Mouse (Mus musculus): ENCODE results near the gene Prdx5. TPM values are rescaled to one million over a fixed set of nuclear protein-coding genes. Genes with fewer than 3 reads are reported as not detected.

Gene Prdx5
- polyA plus RNA-seq, 1 experiment, result 2,285 TPM

GRCm38 (mm10) chr19:6931002-6931401 is 21.1 kb upstream of the Prdx5 start:
- Histone ChIP-seq H3K36me3 (ENCODE audit: control insufficient read depth, insufficient read depth, low read length) (no peaks in the 10 kb centered on the region), H3K27me3 (replicated peaks; ENCODE audit: control insufficient read depth, insufficient read depth, low read length) (no peaks in the 10 kb centered on the region), H3K4me3 (ENCODE audit: insufficient read depth, low read depth, low read length) (no peak overlapping the region), H3K27ac (ENCODE audit: insufficient read depth, low read depth, low read length) (no peak overlapping the region), H3K4me1 (ENCODE audit: control insufficient read depth, insufficient read depth, low read length) (peaks cover 5% of the 10 kb centered on the region; the same call in 1 of the 2 replicates)
- TF ChIP-seq CTCF (conservative IDR thresholded peaks at IDR 0.05; ENCODE audit: insufficient read depth, insufficient read length, low read depth, low read length) (no peak), POLR2A (IDR thresholded peaks at IDR 0.05; ENCODE audit: low read depth, low read length) (no peak)
- no peak for DNase-seq
- WGBS, result 14% methylated on average over 2 of the region's 2 CpGs

DNA sequence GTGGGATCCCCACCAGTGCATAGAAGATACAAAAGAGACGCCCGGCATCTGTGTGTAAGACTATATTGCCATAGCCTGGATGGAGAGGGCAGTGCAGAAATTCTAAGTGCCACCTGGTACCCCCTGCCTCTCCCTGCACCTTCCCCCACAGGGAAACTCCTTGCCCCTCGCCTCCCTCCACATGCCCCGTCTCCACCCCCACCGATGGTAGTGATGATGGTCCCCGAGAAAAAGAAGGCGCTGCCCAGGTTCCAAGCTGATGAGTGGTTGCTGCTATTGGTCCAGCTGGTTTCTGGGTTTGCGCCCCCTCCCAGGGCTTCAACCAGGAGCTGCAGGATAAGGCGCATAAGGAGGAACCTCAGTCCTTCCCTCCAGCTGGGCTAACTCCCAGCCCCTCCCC is 18.2 kb upstream of the Prdx5 start:
- TF ChIP-seq CTCF (conservative IDR thresholded peaks at IDR 0.05; ENCODE audit: insufficient read depth, insufficient read length, low read depth, low read length), result no peak
- TF ChIP-seq POLR2A (IDR thresholded peaks at IDR 0.05; ENCODE audit: low read depth, low read length), result no peak
- peaks cover 12% of the 10 kb centered on the region; the same call in 1 of the 2 replicates for H3K4me1 ChIP-seq (ENCODE audit: control insufficient read depth, insufficient read depth, low read length)
- WGBS, result 62% methylated on average over 9 of the region's 9 CpGs
- H3K27ac ChIP-seq (ENCODE audit: insufficient read depth, low read depth, low read length), result no peak overlapping the region
- H3K4me3 ChIP-seq (ENCODE audit: insufficient read depth, low read depth, low read length), result no peak overlapping the region
- no peaks in the 10 kb centered on the region for H3K36me3 ChIP-seq (ENCODE audit: control insufficient read depth, insufficient read depth, low read length)
- no peaks in the 10 kb centered on the region for H3K27me3 ChIP-seq (replicated peaks; ENCODE audit: control insufficient read depth, insufficient read depth, low read length)
- no peak for DNase-seq

GRCm38 (mm10) chr19:6926559-6927255 is 16.8 kb upstream of the Prdx5 start:
- WGBS, result 24% methylated on average over 26 of the region's 26 CpGs
- no peaks in the 10 kb centered on the region for H3K36me3 ChIP-seq (ENCODE audit: control insufficient read depth, insufficient read depth, low read length)
- H3K27me3 ChIP-seq (replicated peaks; ENCODE audit: control insufficient read depth, insufficient read depth, low read length), result no peaks in the 10 kb centered on the region
- no peak overlapping the region for H3K27ac ChIP-seq (ENCODE audit: insufficient read depth, low read depth, low read length)
- H3K4me1 ChIP-seq (ENCODE audit: control insufficient read depth, insufficient read depth, low read length), result peaks cover 17% of the 10 kb centered on the region; the same call in 1 of the 2 replicates
- H3K4me3 ChIP-seq (ENCODE audit: insufficient read depth, low read depth, low read length), result no peak overlapping the region
- no peak for TF ChIP-seq POLR2A (IDR thresholded peaks at IDR 0.05; ENCODE audit: low read depth, low read length)
- TF ChIP-seq CTCF (conservative IDR thresholded peaks at IDR 0.05; ENCODE audit: insufficient read depth, insufficient read length, low read depth, low read length), result no peak
- DNase-seq, result peak; percentile 76

GRCm38 (mm10) chr19:6925611-6926329 is 15.9 kb upstream of the Prdx5 start:
- no peak for DNase-seq
- WGBS, result 45% methylated on average over 40 of the region's 40 CpGs
- no peaks in the 10 kb centered on the region for H3K36me3 ChIP-seq (ENCODE audit: control insufficient read depth, insufficient read depth, low read length)
- H3K27me3 ChIP-seq (replicated peaks; ENCODE audit: control insufficient read depth, insufficient read depth, low read length), result no peaks in the 10 kb centered on the region
- no peak overlapping the region for H3K4me3 ChIP-seq (ENCODE audit: insufficient read depth, low read depth, low read length)
- peaks cover 17% of the 10 kb centered on the region; the same call in 1 of the 2 replicates for H3K4me1 ChIP-seq (ENCODE audit: control insufficient read depth, insufficient read depth, low read length)
- no peak overlapping the region for H3K27ac ChIP-seq (ENCODE audit: insufficient read depth, low read depth, low read length)
- TF ChIP-seq POLR2A (IDR thresholded peaks at IDR 0.05; ENCODE audit: low read depth, low read length) (no peak), CTCF (conservative IDR thresholded peaks at IDR 0.05; ENCODE audit: insufficient read depth, insufficient read length, low read depth, low read length) (no peak)

- TF ChIP-seq CTCF (conservative IDR thresholded peaks at IDR 0.05; ENCODE audit: insufficient read depth, insufficient read length, low read depth, low read length) (no peak), POLR2A (IDR thresholded peaks at IDR 0.05; ENCODE audit: low read depth, low read length) (no peak)
- Histone ChIP-seq H3K27ac (ENCODE audit: insufficient read depth, low read depth, low read length) (no peak within 1 kb of the TSS), H3K4me3 (ENCODE audit: insufficient read depth, low read depth, low read length) (peak within 1 kb of the TSS; percentile 12; the same call in 1 of the 2 replicates), H3K4me1 (ENCODE audit: control insufficient read depth, insufficient read depth, low read length) (peaks cover 17% of the 10 kb centered on the region; the same call in 1 of the 2 replicates), H3K36me3 (ENCODE audit: control insufficient read depth, insufficient read depth, low read length) (no peaks in the 10 kb centered on the region), H3K27me3 (replicated peaks; ENCODE audit: control insufficient read depth, insufficient read depth, low read length) (no peaks in the 10 kb centered on the region)
- WGBS, result 7% methylated on average over 9 of the region's 9 CpGs
- no peak for DNase-seq
Measured at GRCm38 (mm10) chr19:6925307-6925573, 15.3 kb upstream of the Prdx5 start, which contains the start of gene Catsperz. Gene Catsperz, minus strand, starts transcription at chr19:6925380.

DNA sequence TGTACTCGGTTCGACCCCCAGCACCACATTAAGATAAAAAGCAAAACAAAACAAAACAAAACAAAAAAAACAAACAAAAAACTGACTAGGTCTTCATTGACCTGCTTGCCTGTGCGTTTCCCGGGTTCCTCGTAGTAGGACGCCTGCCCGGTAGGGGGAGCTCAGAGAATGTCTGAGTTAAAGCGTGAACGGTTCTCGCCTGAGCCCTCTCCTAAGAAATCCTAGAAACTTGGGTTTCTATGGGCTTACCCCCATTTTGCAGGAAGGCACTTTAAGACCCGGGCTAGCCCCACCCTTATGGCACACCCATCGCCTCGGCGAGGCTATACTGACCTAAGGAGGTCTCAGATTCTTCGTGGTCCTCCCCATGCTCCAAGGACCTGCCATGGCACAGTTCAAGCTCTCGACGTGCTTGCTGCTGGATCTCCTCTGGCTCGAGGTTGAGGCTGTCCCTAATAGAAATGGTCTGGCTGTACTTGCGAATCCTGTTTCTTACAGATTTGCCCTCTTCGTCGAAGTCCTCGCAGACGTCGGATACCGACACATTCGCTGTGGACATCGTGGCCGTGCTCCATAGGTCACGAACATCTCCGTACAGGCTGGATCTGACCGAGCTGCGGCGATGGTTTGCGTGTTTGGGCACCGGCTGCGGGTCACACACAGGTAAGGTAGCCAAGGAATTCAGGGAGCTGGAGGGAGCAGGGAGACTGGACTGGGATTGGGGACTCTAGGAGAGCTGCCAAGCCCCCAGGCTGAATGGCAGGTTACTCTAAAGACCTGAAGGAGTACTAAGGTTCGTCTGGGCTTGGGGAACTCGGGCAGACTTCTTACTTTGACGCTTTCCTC is 14.8 kb upstream of the Prdx5 start:
- Histone ChIP-seq H3K27me3 (replicated peaks; ENCODE audit: control insufficient read depth, insufficient read depth, low read length) (no peaks in the 10 kb centered on the region), H3K27ac (ENCODE audit: insufficient read depth, low read depth, low read length) (no peak overlapping the region), H3K4me3 (ENCODE audit: insufficient read depth, low read depth, low read length) (peak overlapping the region; percentile 12; the same call in 1 of the 2 replicates), H3K4me1 (ENCODE audit: control insufficient read depth, insufficient read depth, low read length) (peaks cover 17% of the 10 kb centered on the region; the same call in 1 of the 2 replicates), H3K36me3 (ENCODE audit: control insufficient read depth, insufficient read depth, low read length) (no peaks in the 10 kb centered on the region)
- 3% methylated on average over 39 of the region's 39 CpGs for WGBS
- peak; percentile 81 for TF ChIP-seq CTCF (conservative IDR thresholded peaks at IDR 0.05; ENCODE audit: insufficient read depth, insufficient read length, low read depth, low read length)
- TF ChIP-seq POLR2A (IDR thresholded peaks at IDR 0.05; ENCODE audit: low read depth, low read length), result no peak
- peak; percentile 92 for DNase-seq
